Mouse (Mus musculus) midbrain, embryonic 16.5 days (tissue): ENCODE data around the gene Tagln. TPM values are rescaled to one million over a fixed set of nuclear protein-coding genes. Genes with fewer than 3 reads are reported as not detected.

Source experiments
- ATAC-seq: fragments of 200-750 bp; cut with Nextera tagmentation; 2 replicates; pipeline ENCODE4 v1.8.0; 2017; ENCODE audit warnings: moderate TSS enrichment
- H3K27ac ChIP-seq: fragments of 300-500 bp; sonication (generic); 2 replicates; pipeline ENCODE4 v1.5.1; 2014; ENCODE audit warnings: mild to moderate bottlenecking, low read length, mixed read lengths
- H3K27me3 ChIP-seq: fragments of 300-500 bp; sonication (generic); 2 replicates; pipeline ENCODE4 v1.6.1; 2014; ENCODE audit warnings: low read depth, low read length, mixed read lengths; ENCODE audit not compliant: control insufficient read depth, insufficient read depth
- H3K36me3 ChIP-seq: fragments of 300-500 bp; sonication (generic); 2 replicates; pipeline ENCODE4 v1.6.1; 2014; ENCODE audit warnings: mild to moderate bottlenecking, low read length, moderate library complexity, mixed read lengths; ENCODE audit not compliant: control insufficient read depth, insufficient read depth
- H3K4me1 ChIP-seq: fragments of 300-500 bp; sonication (generic); 2 replicates; pipeline ENCODE4 v1.6.1; 2014; ENCODE audit warnings: mild to moderate bottlenecking, low read length, mixed read lengths; ENCODE audit not compliant: control insufficient read depth, insufficient read depth
- H3K4me2 ChIP-seq: fragments of 300-500 bp; sonication (generic); 2 replicates; pipeline ENCODE4 v1.6.1; 2014; ENCODE audit warnings: mild to moderate bottlenecking, low read length, mixed read lengths
- H3K4me3 ChIP-seq: fragments of 300-500 bp; sonication (generic); 2 replicates; pipeline ENCODE4 v1.5.1; 2014; ENCODE audit warnings: low read depth, mild to moderate bottlenecking, low read length, moderate library complexity, mixed read lengths
- H3K9ac ChIP-seq: fragments of 300-500 bp; sonication (generic); 2 replicates; pipeline ENCODE4 v1.6.1; 2014; ENCODE audit warnings: low read depth, low read length, mixed read lengths
- H3K9me3 ChIP-seq: fragments of 300-500 bp; sonication (generic); replicated peaks from 2 replicates; pipeline ENCODE4 v1.6.1; 2014; ENCODE audit warnings: mild to moderate bottlenecking, low read length, mixed read lengths; ENCODE audit not compliant: control insufficient read depth, poor library complexity, severe bottlenecking
- WGBS: fragments of 180-500 bp; shearing (Covaris S2); extraction: QIAGEN DNeasy Blood & Tissue Kit; methylation state at CpG from one replicate; pipeline ENCODE4 v1.1.7; 2014; 5-methylcytosine and 5-hydroxymethylcytosine counted together
- polyA plus RNA-seq: library from polyadenylated mRNA; unstranded; fragments of >200 nt; fragmentation: Nextera tagmentation; extraction: Ambion mirVana; gene quantifications from 2 replicates; pipeline ENCODE4 v1.2.1, GENCODE M21; 2015

Gene Tagln
- polyA plus RNA-seq, 1 experiment from 2014 or later = 5.5 TPM

DNA sequence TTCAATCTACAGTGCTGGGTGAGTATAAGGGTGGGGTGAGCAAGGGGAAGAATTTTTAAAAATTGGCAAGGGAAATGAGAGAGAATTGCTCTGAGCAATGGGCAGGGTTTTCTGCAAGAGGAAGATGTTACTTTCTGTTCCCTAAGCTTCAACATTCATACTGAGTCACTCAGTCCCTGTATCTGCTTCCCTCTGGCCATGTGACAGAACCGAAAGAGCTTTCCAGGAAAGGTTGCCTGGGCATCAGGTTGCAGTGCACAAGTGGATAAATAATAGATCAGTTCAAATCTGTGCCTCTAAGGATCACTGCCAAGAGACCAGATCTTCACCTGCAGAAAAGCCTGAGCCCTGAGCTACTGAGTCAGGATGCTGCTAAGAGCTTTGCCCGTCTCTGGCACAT, 26.0 kb upstream of the Tagln start:
- Histone ChIP-seq H3K4me3 (no peak overlapping the region), H3K9ac (no peak overlapping the region), H3K36me3 (peaks cover 29% of the 10 kb centered on the region), H3K4me2 (no peak overlapping the region), H3K27ac (no peak overlapping the region), H3K9me3 (no peaks in the 10 kb centered on the region), H3K27me3 (no peaks in the 10 kb centered on the region), H3K4me1 (no peaks in the 10 kb centered on the region)
- WGBS = 78% methylated on average over 2 of the region's 2 CpGs
- ATAC-seq = no peak

DNA sequence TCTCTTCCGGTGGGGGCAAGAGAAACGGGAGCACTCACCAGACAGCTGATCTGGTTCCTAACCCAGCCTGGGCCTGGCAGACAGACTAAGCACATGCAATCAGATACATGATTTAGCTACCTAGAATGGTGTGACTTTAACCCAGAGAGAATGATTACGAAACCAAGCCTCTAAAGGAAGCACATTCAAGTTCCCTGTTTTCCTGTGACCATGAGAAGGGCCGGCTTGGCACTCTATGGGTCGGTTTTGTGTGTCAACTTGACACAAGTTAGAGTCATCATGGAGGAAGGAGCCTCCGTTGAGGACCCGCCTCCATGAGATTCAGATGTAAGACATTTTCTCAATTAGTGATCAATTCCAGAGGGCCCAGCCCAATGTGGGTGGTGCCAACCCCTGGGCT, 23.8 kb upstream of the Tagln start:
- no peaks in the 10 kb centered on the region for H3K9me3 ChIP-seq
- no peak for ATAC-seq
- no peak overlapping the region for H3K4me2 ChIP-seq
- H3K4me3 ChIP-seq = no peak overlapping the region
- no peaks in the 10 kb centered on the region for H3K27me3 ChIP-seq
- H3K27ac ChIP-seq = no peak overlapping the region
- peaks cover 16% of the 10 kb centered on the region for H3K36me3 ChIP-seq
- 89% methylated on average over 7 of the region's 7 CpGs for WGBS
- peaks cover 7% of the 10 kb centered on the region for H3K4me1 ChIP-seq
- H3K9ac ChIP-seq = no peak overlapping the region

DNA sequence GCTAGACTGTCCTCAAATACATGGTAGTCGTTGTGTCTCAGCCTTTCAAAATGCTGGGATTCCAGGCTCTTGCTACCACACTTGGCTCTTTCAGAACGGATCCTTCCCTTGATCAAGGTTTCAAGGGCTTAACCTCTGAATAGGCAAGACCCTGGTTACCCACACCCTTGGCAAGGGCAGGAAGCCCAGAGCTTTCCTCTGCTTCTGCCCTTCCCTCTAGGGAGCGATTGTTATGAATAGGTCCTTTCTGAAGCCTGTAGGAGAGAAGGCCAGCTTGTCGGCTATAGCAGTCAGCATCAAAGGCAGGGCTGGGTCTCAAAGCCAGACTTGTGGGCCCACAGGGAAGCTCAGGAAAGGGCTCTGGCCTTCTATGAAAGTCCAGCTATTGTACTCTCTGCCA, 23.0 kb upstream of the Tagln start:
- WGBS = 32% methylated on average over 4 of the region's 4 CpGs
- ATAC-seq = no peak
- Histone ChIP-seq H3K4me3 (no peak overlapping the region), H3K27me3 (no peaks in the 10 kb centered on the region), H3K9ac (no peak overlapping the region), H3K27ac (no peak overlapping the region), H3K9me3 (no peaks in the 10 kb centered on the region), H3K4me1 (peaks cover 13% of the 10 kb centered on the region), H3K36me3 (peaks cover 12% of the 10 kb centered on the region), H3K4me2 (no peak overlapping the region)

DNA sequence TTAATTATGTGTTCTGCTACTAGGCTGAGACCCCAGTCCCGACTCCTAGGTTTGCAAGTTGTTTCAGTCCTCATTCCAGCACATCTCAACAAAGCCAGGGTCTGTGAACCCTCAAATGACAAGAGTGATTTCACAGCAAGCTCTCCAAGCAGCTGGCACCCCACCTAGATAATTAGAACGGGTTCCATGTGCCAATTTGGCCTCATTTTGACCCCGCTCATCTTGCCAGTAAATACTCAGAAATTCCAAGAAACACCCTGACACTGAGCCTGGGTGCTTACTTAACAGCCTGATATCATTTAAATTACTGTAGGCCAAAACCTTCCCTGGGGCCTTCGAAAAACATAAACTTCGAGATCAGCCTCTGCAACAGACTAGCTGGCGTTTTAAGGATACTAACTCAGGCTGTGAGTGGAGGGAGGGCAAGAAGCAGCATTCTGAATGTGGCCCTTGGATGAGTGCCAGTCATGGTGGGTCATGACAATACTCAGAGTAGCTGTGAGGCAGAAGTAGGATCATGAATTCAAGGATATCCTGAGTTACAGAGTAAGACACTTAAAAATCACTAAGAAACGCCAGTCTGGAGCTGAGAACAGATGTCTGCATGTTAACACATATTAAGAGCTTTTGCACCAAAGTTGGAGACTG, 22.3 kb upstream of the Tagln start:
- WGBS = 67% methylated on average over 7 of the region's 7 CpGs
- Histone ChIP-seq H3K4me1 (peaks cover 20% of the 10 kb centered on the region), H3K36me3 (peaks cover 6% of the 10 kb centered on the region; the same call in 1 of the 2 replicates), H3K9me3 (no peaks in the 10 kb centered on the region), H3K4me3 (no peak overlapping the region), H3K4me2 (no peak overlapping the region), H3K9ac (no peak overlapping the region), H3K27me3 (no peaks in the 10 kb centered on the region), H3K27ac (no peak overlapping the region)
- ATAC-seq = no peak

DNA sequence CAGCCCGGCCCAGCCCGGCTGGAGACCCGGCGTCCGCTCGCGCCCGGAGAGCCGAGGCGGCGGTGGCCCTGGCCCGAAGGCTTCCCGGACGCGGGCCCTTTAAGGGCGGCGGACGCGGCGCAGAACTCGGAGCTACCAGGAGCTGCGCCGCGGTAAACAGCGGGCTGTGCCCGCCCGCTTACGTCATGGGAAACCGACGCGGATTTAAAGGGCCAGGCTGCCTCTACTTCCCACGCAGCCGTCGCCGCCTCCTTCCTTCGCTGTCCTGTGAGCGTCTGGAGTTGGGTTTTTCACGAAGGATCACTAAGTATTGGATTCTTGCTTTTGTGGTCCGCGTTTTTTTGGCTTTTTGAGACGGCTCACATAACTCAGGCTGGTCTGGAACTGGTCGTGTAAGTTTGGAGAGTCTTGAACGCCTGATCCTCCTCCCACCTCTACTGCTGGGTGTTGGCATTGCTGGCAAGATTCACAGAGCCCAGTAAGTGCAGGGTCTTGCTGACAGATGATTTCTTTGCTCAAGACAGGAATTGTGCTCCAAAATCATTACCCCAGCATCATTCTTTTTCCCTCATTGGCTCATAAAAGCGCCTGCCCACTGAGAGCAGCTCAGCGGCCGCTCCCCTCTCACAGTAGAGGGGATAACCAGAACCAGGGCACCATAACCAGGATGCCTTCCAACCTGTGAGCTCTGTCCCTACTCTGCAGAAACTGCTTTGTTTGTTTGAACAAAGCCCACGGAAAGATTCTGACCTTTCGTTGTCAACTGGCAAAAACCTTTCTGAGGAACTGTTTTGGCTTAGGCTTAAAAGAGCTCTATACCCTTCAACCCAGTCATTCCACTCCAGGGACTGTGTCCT, 19.5 kb upstream of the Tagln start, which contains the start of gene Sidt2:
Gene Sidt2, minus strand, starts transcription at position 152 of the 857 bp plus-strand sequence.
- H3K27ac ChIP-seq = peak within 1 kb of the TSS; percentile 83
- peak; percentile 98 for ATAC-seq
- H3K9ac ChIP-seq = peak within 1 kb of the TSS; percentile 93
- peaks cover 21% of the 10 kb centered on the region for H3K4me1 ChIP-seq
- peaks cover 6% of the 10 kb centered on the region; the same call in 1 of the 2 replicates for H3K36me3 ChIP-seq
- H3K4me2 ChIP-seq = peak within 1 kb of the TSS; percentile 97
- WGBS = 2% methylated on average over 37 of the region's 48 CpGs
- H3K4me3 ChIP-seq = peak within 1 kb of the TSS; percentile 90
- H3K27me3 ChIP-seq = no peaks in the 10 kb centered on the region
- no peaks in the 10 kb centered on the region for H3K9me3 ChIP-seq

- H3K36me3 ChIP-seq = peaks cover 14% of the 10 kb centered on the region; the same call in 1 of the 2 replicates
- peak overlapping the region; percentile 93 for H3K9ac ChIP-seq
- H3K27me3 ChIP-seq = no peaks in the 10 kb centered on the region
- peak overlapping the region; percentile 97 for H3K4me2 ChIP-seq
- no peaks in the 10 kb centered on the region for H3K9me3 ChIP-seq
- H3K4me1 ChIP-seq = peaks cover 21% of the 10 kb centered on the region
- 1% methylated on average over 44 of the region's 63 CpGs for WGBS
- ATAC-seq = peak; percentile 39
- peak overlapping the region; percentile 83 for H3K27ac ChIP-seq
- peak overlapping the region; percentile 90 for H3K4me3 ChIP-seq
These were observed 18.6 kb upstream of the Tagln start for GRCm38 (mm10) chr9:45954294-45955106.

DNA sequence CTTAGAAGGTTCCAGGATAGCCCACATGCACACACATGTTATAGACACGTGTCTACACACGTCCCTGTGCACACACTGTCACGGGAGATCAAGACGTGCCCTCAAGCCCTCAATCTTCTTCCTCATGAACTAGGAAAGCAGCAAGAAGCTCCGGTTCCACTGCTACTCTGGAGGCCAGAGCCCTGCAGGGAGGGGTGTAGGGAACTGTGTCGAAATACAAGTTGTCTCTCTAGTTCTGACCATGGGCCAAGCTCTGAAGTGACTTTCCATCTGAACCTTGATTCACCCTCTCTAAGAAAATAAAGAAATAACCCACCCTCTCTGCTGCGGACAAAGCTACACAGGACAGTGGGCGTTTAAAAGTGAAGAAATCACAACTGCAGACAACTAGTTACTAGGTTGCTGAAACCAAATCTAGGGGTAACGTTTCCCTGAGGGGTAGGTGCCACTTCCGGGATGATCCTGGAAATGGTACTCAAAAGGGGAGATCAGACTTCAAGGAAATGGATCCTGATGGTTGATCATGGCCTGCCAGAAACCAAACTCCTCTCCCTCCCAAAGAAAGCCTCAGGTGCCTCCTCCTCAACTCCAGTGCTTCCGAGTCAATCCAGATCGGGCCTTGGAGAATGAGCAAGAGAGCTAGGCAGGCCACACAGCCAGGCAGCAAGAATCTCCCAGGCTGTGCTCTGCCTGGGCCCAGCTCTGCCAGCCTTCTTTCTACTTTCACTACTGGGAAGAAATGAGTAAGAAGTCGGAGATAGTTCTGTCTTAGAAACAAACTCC, 17.8 kb upstream of the Tagln start:
- peak overlapping the region; percentile 90 for H3K4me3 ChIP-seq
- WGBS = 63% methylated on average over 13 of the region's 13 CpGs
- H3K27ac ChIP-seq = no peak overlapping the region
- H3K9ac ChIP-seq = peak overlapping the region; percentile 93
- H3K4me1 ChIP-seq = peaks cover 21% of the 10 kb centered on the region
- no peaks in the 10 kb centered on the region for H3K9me3 ChIP-seq
- H3K27me3 ChIP-seq = no peaks in the 10 kb centered on the region
- no peak for ATAC-seq
- H3K4me2 ChIP-seq = peak overlapping the region; percentile 97
- peaks cover 20% of the 10 kb centered on the region; the same call in 1 of the 2 replicates for H3K36me3 ChIP-seq

- ATAC-seq = no peak
- no peaks in the 10 kb centered on the region for H3K9me3 ChIP-seq
- no peak overlapping the region for H3K4me3 ChIP-seq
- H3K36me3 ChIP-seq = peaks cover 25% of the 10 kb centered on the region
- H3K4me1 ChIP-seq = peaks cover 21% of the 10 kb centered on the region
- no peak overlapping the region; the same call in 1 of the 2 replicates for H3K4me2 ChIP-seq
- H3K27me3 ChIP-seq = no peaks in the 10 kb centered on the region
- no peak overlapping the region for H3K27ac ChIP-seq
- WGBS = 82% methylated on average over 7 of the region's 7 CpGs
- 0 out of 2 replicates have a peak overlapping the region, but pooled peaks have one; percentile 20 for H3K9ac ChIP-seq
These were observed 17.0 kb upstream of the Tagln start for GRCm38 (mm10) chr9:45952890-45953289.
